Mouse (Mus musculus): Measurements from ENCODE around the gene Prune2.
A peak's percentile ranks its signal among the peaks of the same experiment; 100 is the strongest.

Gene Prune2

DNA sequence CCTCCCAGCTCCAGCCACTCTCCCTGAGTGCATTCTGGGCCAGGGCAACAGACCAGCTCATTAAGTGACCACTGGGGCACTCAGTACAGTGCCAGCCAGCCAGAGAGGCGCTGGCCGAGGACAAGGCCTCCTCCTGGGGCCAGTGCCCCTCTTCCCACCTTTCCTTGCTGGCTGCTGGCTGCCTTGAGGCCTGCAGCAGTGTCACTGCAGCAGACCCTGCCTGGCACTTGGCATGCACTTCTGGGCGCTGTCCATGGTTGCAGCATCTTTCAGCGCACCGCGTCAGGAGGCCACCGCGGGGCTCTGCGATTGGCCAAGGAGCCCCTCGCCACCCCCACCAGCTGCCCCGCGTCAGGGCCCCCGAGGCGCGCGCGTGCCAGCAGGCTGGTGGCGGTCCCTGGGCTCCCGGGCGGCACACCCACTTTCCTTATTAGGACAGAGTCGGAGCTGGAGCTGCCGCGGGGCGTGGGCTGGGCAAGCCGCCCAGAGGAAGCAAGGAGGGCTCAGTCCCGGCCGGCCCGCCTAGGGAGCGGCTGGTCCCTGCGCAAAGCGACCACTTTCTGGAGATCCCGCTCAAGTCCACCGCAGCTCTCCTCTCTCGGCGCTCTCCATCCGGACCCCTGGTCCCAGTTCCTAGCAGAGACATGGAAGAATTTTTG, at the start of gene Prune2:
Prune2 (plus strand) TSS at position 506 of the 659 bp plus-strand sequence.
- peak; percentile 11 for DNase-seq

GRCm38 (mm10) chr19:16911507-16911906, 44.4 kb upstream of the Prune2 start:
- DNase-seq: no peak

- DNase-seq: no peak
Measured at GRCm38 (mm10) chr19:16924516-16924915, 31.4 kb upstream of the Prune2 start.

GRCm38 (mm10) chr19:16934664-16935063, 21.3 kb upstream of the Prune2 start:
- DNase-seq: no peak

GRCm38 (mm10) chr19:16948794-16949313, 7.1 kb upstream of the Prune2 start:
- DNase-seq: no peak

DNA sequence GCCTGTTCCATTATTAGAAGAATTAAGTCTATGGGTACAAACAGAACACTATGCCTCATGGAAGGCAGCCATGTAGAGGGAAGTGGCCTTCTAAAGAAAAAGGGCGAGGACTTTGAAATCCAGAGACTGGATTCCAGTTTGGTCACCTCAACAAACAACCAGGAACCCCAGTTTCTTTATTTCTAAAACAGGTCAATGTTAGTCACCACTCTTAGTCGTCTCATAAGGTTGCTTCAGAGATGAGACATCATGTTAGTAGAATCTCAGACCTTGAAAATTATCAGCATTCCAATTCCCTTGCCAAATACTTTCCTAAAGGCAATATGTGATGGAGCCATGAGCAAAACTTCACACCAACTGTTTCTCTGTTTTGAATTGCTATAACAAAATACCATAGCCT, 6.6 kb upstream of the Prune2 start:
- no peak for DNase-seq

- DNase-seq: no peak
Measured at GRCm38 (mm10) chr19:16950051-16950450, 5.9 kb upstream of the Prune2 start.

- no peak for DNase-seq
Measured at GRCm38 (mm10) chr19:16950664-16951363, 5.1 kb upstream of the Prune2 start.

DNA sequence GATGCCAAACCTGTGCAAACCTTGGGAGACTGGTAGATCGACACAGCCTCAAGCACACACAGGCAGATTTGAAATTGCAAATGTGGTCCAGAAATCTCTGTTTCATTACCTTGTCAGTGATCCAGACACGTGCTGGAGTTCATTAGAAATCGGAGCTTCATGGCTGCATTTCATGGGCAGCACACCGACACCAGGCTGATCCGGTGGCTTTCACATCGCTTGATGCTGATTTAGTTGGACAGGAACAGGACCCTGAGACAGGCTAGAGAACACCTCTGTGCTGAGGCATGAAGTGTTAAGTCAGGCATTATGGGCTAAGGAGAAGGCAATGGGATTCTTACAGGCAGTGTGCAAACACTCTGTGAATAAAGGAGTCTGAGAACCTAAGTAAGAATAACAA, 1.2 kb upstream of the Prune2 start:
- DNase-seq: no peak

DNA sequence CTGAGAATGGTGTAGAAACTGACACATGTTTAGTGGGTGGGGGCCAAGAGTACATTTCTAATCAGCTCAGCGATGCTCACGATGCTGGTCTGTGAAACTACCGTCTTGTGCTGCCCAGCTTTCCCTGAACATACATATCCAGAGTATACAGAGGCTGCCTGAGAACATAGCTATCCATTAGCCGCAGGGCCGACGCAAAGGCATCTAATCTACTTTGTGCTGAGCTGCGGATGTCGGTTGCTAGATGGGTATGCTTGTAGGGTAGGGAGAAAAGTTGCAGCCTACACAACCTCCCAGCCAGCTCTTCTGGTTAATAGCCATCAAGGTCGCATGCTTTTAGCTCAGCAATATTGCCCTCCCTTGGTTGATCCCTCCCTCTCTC, 696 bp upstream of the Prune2 start:
- DNase-seq: no peak

GRCm38 (mm10) chr19:16956319-16956718, 401 bp downstream of the Prune2 start:
- no peak for DNase-seq

DNA sequence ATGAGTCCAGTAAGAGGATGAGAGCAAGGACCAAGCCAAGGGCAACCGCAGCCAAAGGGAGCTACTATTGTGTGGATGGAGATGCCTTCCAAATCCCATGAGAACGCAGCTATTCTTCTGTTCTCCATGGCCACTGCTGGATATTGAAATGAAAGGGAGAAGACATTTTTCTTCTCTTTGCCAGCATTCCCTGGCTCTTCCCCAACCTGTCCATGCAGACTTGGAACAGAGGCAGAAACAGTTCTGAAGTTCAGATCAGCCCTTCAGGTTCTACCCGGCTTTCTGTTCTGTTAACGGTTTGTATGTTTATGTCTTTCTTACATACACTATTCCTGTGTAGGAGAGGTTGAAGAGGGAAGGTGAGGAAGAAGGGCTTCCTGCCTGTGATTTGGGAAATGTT, 3.1 kb downstream of the Prune2 start:
- DNase-seq: no peak

DNA sequence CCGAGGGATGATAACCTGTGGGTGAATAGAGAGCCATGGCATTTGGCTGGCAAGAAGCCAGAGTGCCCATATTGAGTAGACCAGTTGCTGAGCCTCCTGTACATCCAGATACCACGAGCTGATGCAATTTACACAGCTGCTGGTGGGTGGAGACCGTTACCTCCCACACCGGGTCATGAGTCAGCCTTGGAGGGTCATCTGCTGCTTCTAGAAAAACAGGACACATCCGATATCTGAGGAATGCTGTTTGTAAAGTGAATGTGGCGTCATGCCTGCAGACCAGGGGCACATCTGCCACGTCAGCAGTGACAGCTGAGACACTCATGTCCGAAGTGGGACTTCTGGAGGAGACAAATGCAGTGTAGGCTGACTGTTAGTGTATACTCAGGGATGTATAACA, 3.6 kb downstream of the Prune2 start:
- DNase-seq: no peak

DNA sequence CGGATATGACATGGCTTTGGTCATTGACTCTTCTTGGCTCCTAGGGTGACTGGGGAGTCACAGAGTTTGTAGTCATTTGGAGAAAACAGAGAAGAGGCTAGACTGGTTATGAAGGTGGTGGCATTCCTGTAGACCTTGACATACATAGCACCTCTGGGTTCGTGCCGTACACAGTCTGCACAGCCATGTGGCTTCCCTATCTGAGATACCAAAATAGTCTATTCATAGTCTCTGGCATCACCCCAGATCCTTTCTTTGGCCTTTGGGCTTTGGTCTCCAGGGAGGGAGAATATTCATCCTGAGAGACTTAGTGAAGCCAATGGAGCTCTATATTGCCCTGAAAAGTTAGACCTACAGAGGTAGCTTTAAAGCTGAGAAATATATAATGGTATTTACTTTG, 5.1 kb downstream of the Prune2 start:
- DNase-seq: no peak

- no peak for DNase-seq
Measured at GRCm38 (mm10) chr19:16963178-16963577, 7.3 kb downstream of the Prune2 start.

- no peak for DNase-seq
Measured at GRCm38 (mm10) chr19:16968768-16969167, 12.8 kb downstream of the Prune2 start.

- DNase-seq: no peak
Measured at GRCm38 (mm10) chr19:16970612-16971011, 14.7 kb downstream of the Prune2 start.

GRCm38 (mm10) chr19:16978910-16979309, 23.0 kb downstream of the Prune2 start:
- no peak for DNase-seq

DNA sequence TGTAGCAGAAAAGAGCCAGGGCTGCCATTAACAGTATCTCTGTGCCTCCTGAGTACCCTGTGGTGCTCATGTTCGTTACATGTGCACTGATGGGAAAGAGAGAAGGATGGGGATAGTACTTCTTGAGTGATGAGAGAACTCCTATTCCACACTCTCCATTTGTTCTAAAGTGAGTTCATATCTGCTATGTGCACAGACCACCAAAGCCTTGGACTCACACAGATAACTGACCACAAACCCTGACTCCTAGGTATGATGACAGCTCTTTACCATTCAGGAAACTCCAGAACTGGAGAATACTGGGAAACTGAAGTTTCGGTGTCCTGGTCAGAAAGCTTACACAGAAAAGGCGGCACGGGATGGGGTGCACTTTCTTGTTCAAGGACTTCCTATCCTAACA, 25.8 kb downstream of the Prune2 start:
- no peak for DNase-seq

GRCm38 (mm10) chr19:16984897-16985296, 29.0 kb downstream of the Prune2 start:
- DNase-seq: peak; percentile 11

GRCm38 (mm10) chr19:16987984-16988383, 32.1 kb downstream of the Prune2 start:
- DNase-seq: no peak

GRCm38 (mm10) chr19:16992151-16992550, 36.2 kb downstream of the Prune2 start:
- DNase-seq: no peak

DNA sequence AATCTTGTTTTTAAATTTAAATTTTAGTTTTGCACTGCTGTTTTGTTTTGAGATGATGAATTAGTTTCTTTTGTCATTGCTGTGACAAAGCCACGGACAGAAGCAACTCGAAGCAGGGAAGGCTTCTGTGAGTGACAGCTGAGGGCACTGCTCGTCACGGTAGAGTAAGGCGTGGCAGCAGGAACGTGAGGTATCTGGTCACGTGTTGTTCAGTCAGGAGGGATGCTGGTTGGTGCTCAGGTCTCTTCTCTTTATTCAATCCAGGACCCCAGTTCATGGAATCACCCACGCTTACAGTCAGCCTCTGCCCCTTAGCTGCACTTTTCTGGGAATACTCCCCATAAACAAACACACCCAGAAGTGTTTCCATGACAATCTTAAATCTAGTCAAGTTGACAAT, 38.3 kb downstream of the Prune2 start:
- DNase-seq: no peak

GRCm38 (mm10) chr19:16997915-16998314, 42.0 kb downstream of the Prune2 start:
- no peak for DNase-seq
